Mouse (Mus musculus) midbrain, embryonic 10.5 days (tissue): ENCODE results near the gene Pik3r3. TPM values are rescaled to one million over a fixed set of nuclear protein-coding genes. Genes with fewer than 3 reads are reported as not detected.
"Not testable (repeated sequence)": the region's sequence is repeated elsewhere in the genome, so short reads cannot be mapped to it uniquely, and the experiment has no call there.

Source experiments
- DNase-seq: peaks from one replicate; pipeline ENCODE4 v3.0.0-alpha.2; 2017; ENCODE audit warnings: low spot score
- H3K27ac ChIP-seq: fragments of 300-500 bp; sonication (generic); replicated peaks from 2 replicates; pipeline ENCODE4 v1.5.1; 2016; ENCODE audit warnings: mild to moderate bottlenecking
- H3K27me3 ChIP-seq: fragments of 300-500 bp; sonication (generic); 2 replicates; pipeline ENCODE4 v1.6.1; 2016; ENCODE audit warnings: low read depth, mild to moderate bottlenecking; ENCODE audit not compliant: poor library complexity, severe bottlenecking
- H3K36me3 ChIP-seq: fragments of 300-500 bp; sonication (generic); 2 replicates; pipeline ENCODE4 v1.6.1; 2016; ENCODE audit warnings: mild to moderate bottlenecking, moderate library complexity
- H3K4me1 ChIP-seq: fragments of 300-500 bp; sonication (generic); 2 replicates; pipeline ENCODE4 v1.6.1; 2016
- H3K4me3 ChIP-seq: fragments of 300-500 bp; sonication (generic); 2 replicates; pipeline ENCODE4 v1.5.1; 2016; ENCODE audit warnings: mild to moderate bottlenecking, moderate library complexity
- H3K9me3 ChIP-seq: fragments of 300-500 bp; sonication (generic); replicated peaks from 2 replicates; pipeline ENCODE4 v1.6.1; 2016; ENCODE audit warnings: mild to moderate bottlenecking
- WGBS: fragments of 180-500 bp; shearing (Covaris S2); methylation state at CpG from one replicate; pipeline ENCODE4 v1.1.7; 2016; 5-methylcytosine and 5-hydroxymethylcytosine counted together
- polyA plus RNA-seq: library from polyadenylated mRNA; unstranded; fragments of >200 nt; fragmentation: Nextera tagmentation; extraction: Ambion mirVana; gene quantifications from 2 replicates; pipeline ENCODE4 v1.2.1, GENCODE M21; 2016

Pik3r3 gene
- polyA plus RNA-seq, 1 experiment from 2014 or later, result 46.0 TPM

DNA sequence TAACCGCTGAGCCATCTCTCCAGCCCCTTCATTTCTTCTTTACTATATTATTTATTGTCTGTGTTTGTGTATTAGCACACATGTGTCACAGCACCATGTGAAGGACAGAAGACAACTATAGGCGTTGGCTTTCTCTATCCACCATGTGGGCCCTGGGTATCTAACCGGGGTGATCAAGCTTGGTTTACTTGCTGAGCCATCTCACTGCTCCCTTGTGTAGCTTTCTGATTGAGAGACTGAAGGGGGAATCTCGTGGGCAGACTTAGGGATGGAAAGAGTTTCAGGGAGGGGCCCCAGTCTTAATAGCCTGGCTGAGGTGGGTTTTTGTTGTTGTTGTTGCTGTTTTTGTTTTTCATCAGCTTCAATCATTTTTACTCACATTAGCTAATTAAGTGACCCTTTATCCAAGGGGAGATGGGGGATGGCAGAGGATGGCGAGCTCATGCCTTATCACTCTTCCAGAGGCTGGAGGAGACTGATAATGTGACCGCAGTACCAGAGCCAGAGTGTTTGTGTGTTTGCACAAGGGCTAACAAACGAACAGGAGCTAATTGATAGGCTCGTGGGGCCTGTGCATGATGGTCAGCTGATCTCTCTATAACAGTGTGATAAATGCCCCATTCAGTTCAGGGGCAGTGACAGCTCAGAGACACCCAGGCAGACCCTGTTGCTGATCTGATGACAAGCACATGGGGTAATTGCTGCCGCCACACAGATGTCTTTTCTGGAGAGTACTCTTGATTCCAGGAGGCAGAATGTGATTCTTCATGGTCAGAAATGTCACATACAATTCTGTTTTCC is 27.6 kb upstream of the Pik3r3 start:
- H3K9me3 ChIP-seq, result no peaks in the 10 kb centered on the region
- H3K27me3 ChIP-seq, result no peaks in the 10 kb centered on the region
- DNase-seq, result no peak
- H3K27ac ChIP-seq, result no peak overlapping the region
- no peak overlapping the region for H3K4me3 ChIP-seq
- WGBS, result 79% methylated on average over 9 of the region's 9 CpGs
- H3K36me3 ChIP-seq, result no peaks in the 10 kb centered on the region
- no peaks in the 10 kb centered on the region for H3K4me1 ChIP-seq

DNA sequence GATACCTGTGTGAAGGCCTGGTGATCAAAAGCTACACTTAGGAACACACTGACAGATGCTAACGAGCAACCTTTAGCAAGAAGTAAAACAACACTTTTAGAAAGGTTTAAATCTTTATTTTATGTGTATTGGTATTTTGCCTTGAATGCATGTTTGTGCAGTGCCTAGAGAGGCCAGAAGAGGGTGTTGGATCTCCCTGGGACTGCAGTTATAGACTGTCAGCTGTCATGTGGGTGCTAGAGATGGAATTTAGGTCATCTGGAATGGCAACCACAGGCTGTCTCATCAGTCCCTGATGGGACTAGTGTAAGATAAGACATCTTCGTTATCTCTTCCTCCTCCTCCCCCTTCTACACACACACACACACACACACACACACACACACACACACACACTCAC is 23.0 kb upstream of the Pik3r3 start:
- Histone ChIP-seq H3K27me3 (no peaks in the 10 kb centered on the region), H3K36me3 (no peaks in the 10 kb centered on the region), H3K4me3 (no peak overlapping the region), H3K4me1 (no peaks in the 10 kb centered on the region), H3K9me3 (no peaks in the 10 kb centered on the region), H3K27ac (no peak overlapping the region)
- no peak for DNase-seq
- 90% methylated on average over 2 of the region's 2 CpGs for WGBS

DNA sequence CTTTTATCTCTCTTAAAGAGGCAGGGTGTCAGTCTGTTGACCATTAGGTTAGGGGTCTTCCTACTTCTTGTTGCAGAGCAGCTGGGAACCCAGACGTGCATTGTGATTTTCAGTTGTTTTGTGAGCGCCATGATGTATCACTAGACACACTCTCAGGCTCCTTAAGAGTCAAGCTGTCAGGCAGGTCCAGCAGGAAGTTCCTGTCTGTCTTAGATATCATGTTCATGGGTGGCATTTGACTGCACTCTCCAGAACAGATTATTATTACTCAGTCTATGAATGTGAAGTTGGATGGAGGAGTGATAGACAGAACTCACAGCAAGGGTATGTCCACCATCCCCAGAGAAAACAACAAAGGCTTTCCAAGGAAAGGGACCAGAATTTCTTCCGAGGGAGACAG is 17.0 kb upstream of the Pik3r3 start:
- H3K27ac ChIP-seq, result no peak overlapping the region
- H3K9me3 ChIP-seq, result no peaks in the 10 kb centered on the region
- no peaks in the 10 kb centered on the region for H3K27me3 ChIP-seq
- H3K4me3 ChIP-seq, result no peak overlapping the region
- DNase-seq, result no peak
- H3K36me3 ChIP-seq, result no peaks in the 10 kb centered on the region
- no peaks in the 10 kb centered on the region for H3K4me1 ChIP-seq
- 75% methylated on average over 3 of the region's 3 CpGs for WGBS

DNA sequence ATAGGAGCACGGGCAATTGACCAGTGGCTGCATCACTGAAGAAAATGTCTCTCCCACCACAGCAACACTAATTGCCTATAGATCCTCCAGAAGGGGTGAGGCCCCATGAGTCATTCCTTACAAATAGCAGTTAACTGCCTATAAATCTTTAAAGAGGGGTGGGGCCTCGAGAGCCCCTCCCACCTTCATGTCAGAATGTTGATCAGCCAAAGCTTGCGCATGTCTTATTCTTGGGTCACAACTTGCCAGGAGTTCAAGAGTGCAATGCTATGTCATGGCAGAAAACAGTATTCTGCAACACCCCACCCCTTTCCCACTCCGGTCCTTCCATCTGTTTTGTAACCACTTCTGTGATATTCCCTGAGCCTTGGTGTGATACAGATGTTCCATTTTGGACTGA is 14.9 kb upstream of the Pik3r3 start:
- Histone ChIP-seq H3K27me3 (no peaks in the 10 kb centered on the region), H3K27ac (no peak overlapping the region), H3K4me1 (no peaks in the 10 kb centered on the region), H3K4me3 (no peak overlapping the region), H3K9me3 (no peaks in the 10 kb centered on the region), H3K36me3 (no peaks in the 10 kb centered on the region)
- 92% methylated on average over 4 of the region's 4 CpGs for WGBS
- no peak for DNase-seq

DNA sequence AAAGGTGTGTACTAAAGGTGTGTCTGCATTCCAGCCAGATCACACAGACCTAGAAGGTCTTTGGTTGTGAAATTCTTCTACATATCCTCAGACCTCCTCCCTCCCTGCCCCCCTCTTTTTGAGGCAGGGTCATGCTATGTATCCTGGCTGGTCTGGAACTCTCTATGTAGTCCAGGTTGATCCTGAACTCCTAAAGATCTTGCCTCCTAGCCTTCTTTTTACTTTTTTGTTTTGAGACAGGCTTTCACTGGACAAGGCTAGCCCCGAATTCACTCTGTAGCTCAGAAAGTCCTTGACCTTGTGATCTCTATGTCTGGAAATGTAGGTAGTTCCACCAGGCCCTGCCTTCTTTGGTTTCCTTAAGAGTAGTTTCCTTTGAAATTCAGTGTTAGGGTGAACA is 12.5 kb upstream of the Pik3r3 start:
- 75% methylated on average over 1 of the region's 1 CpGs for WGBS
- Histone ChIP-seq H3K36me3 (no peaks in the 10 kb centered on the region), H3K27me3 (no peaks in the 10 kb centered on the region), H3K27ac (no peak overlapping the region), H3K4me1 (no peaks in the 10 kb centered on the region), H3K4me3 (no peak overlapping the region), H3K9me3 (no peaks in the 10 kb centered on the region)
- DNase-seq, result no peak

DNA sequence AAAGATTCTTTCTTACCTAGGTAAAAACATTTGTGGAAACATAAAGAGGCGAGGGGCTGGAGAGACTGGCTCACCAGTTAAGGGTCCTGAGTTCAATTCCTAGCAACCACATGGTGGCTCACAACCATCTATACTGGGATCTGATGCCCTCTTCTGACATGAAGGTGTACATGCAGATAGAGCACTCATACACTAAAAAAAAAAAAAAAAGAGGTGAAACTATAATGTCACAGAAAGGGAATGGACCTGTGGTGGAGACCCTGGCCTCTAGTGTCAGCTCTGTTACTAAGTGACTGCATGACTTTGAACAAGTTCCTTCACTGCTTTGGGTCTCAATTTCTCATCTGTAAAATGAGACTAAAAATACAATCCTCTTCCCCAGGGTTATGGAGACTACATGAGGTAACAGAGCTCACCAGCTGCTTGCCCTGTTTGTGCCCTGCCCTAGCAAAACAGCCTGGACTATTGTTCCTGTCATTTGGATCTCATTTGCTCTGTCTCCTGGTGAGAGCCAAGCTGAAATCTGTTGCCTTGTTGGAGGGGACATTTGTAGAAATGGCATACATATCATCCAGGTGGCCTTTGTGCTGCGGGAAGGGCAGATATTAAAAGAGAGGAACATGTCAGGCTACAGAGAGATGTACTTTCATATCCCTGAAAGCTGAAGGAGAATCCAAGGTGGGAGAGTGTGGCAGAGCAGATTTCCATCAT is 5.4 kb upstream of the Pik3r3 start:
- Histone ChIP-seq H3K4me1 (peaks cover 20% of the 10 kb centered on the region), H3K4me3 (no peak overlapping the region), H3K36me3 (no peaks in the 10 kb centered on the region), H3K27me3 (no peaks in the 10 kb centered on the region), H3K9me3 (no peaks in the 10 kb centered on the region), H3K27ac (no peak overlapping the region)
- DNase-seq, result no peak
- WGBS, result 93% methylated on average over 2 of the region's 2 CpGs

DNA sequence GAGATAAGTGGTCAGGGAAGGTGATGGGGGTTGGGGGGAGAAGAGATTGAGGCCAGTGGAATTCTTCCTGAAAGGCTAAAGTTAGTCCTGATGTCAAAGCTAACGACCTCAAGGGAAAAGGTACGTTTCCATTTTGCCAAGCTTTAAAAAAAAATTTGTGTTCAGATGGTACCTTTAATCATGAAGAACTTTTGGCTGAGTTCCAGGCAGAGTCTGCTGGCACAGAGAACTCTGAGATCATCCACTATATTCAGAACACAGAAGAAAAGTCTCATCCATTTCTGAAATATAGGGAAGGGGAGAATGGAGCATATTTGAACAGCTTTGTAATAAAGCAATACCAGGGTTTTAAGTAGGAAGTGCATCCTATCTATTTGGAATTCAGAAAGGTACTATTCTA is 4.4 kb upstream of the Pik3r3 start:
- Histone ChIP-seq H3K4me3 (no peak overlapping the region), H3K9me3 (no peaks in the 10 kb centered on the region), H3K27me3 (no peaks in the 10 kb centered on the region), H3K27ac (no peak overlapping the region), H3K36me3 (no peaks in the 10 kb centered on the region), H3K4me1 (peaks cover 20% of the 10 kb centered on the region)
- DNase-seq, result no peak
- WGBS, result 83% methylated on average over 2 of the region's 2 CpGs

DNA sequence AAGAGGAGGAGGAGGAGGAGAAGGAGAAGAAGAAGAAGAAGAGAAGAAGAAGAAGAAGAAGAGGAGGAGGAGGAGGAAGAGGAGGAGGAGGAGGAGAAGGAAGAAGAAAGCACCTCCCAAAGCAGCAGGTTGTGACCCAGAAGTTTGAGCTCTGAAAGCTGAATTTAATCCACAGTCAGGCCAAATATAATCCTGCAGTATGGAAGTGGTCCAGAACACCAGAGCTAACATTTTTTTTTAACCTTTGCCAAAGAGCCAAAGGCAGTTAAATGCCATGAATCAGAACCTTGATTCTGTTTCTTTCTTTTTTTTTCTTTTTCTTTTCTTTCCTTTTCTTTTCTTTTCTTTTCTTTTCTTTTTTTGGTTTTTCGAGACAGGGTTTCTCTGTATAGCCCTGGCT is 3.8 kb upstream of the Pik3r3 start:
- H3K4me1 ChIP-seq, result peaks cover 20% of the 10 kb centered on the region
- not testable (repeated sequence) for H3K27me3 ChIP-seq, H3K36me3 ChIP-seq, DNase-seq, H3K9me3 ChIP-seq, H3K4me3 ChIP-seq, H3K27ac ChIP-seq
- 90% methylated on average over 1 of the region's 1 CpGs for WGBS

DNA sequence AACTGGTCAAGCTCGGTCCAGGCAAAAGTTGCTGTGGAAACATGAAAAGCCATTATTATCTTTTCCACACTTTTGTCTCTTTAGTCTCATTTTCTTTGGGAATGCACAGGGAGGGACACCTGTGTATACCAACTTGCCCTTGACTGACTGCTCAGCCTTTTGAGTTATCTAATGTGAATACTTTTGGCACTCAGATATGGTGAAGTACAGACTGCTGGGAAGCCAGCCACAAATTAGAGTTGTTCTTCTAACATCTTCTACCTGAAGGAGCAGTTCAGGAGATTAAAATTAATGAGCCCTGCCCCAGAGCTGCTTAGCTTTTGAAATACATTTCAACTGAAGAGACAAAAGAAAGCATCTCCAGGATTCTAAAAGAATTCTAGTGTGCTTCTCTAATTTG is 2.4 kb upstream of the Pik3r3 start:
- 85% methylated on average over 1 of the region's 1 CpGs for WGBS
- H3K9me3 ChIP-seq, result no peaks in the 10 kb centered on the region
- H3K4me3 ChIP-seq, result no peak overlapping the region
- no peaks in the 10 kb centered on the region for H3K36me3 ChIP-seq
- H3K27ac ChIP-seq, result peak overlapping the region; percentile 99; the same call in 1 of the 2 replicates
- H3K4me1 ChIP-seq, result peaks cover 24% of the 10 kb centered on the region
- H3K27me3 ChIP-seq, result no peaks in the 10 kb centered on the region
- DNase-seq, result no peak

DNA sequence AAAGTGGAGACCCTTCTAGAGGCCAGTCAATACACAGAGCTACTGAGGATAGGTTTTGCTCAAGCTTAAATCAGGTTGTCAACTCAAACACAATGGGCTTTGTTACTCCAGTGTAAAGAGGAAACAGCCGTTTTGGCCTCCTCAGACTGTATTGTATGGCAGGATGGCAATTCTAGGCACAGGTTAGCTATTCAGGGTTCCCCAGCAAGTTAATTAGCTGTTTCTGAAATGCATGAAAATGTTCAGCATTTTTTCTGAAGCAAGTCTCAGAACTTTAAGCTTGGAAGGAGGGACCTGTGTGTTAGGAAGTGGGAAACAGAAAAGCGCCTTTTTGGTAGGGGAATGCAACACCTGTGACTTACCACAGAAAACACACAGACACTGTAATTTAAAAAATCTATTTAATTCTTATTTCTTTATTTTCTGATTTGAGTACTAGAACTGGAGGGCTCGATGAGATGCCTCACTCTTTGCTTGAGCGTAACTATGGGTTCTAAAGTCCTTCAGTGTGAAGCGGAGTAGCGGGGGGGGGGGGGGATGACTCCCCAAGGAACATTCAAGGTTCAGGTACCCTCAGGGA is 1.3 kb upstream of the Pik3r3 start:
- Histone ChIP-seq H3K4me1 (peaks cover 24% of the 10 kb centered on the region), H3K4me3 (peak overlapping the region; percentile 78), H3K9me3 (no peaks in the 10 kb centered on the region), H3K27ac (peak overlapping the region; percentile 99), H3K36me3 (no peaks in the 10 kb centered on the region), H3K27me3 (no peaks in the 10 kb centered on the region)
- DNase-seq, result peak; percentile 16
- 4% methylated on average over 6 of the region's 6 CpGs for WGBS

DNA sequence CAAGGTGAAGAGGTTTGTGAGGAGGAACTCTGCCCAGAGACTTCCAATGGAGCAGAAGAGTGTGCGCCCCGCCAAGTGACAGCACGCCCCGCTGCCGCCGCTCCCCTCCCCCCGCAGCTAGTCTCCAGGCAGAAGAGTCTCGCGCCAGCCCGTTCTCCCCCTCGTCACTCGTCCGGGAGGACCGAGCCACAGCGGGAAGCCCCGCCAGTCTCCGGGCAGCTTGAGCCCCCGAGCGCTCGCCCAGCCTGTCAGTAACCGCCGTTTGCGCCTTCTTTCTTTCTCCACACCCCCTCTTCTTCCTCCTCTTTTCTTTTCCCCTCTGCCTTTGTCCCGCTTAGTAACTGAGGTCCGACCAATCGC is 658 bp upstream of the Pik3r3 start:
- no peak for DNase-seq
- Histone ChIP-seq H3K4me3 (peak overlapping the region; percentile 78), H3K4me1 (peaks cover 24% of the 10 kb centered on the region), H3K27ac (peak overlapping the region; percentile 99), H3K27me3 (no peaks in the 10 kb centered on the region), H3K9me3 (no peaks in the 10 kb centered on the region), H3K36me3 (no peaks in the 10 kb centered on the region)
- under 1% methylated on average over 26 of the region's 26 CpGs for WGBS

DNA sequence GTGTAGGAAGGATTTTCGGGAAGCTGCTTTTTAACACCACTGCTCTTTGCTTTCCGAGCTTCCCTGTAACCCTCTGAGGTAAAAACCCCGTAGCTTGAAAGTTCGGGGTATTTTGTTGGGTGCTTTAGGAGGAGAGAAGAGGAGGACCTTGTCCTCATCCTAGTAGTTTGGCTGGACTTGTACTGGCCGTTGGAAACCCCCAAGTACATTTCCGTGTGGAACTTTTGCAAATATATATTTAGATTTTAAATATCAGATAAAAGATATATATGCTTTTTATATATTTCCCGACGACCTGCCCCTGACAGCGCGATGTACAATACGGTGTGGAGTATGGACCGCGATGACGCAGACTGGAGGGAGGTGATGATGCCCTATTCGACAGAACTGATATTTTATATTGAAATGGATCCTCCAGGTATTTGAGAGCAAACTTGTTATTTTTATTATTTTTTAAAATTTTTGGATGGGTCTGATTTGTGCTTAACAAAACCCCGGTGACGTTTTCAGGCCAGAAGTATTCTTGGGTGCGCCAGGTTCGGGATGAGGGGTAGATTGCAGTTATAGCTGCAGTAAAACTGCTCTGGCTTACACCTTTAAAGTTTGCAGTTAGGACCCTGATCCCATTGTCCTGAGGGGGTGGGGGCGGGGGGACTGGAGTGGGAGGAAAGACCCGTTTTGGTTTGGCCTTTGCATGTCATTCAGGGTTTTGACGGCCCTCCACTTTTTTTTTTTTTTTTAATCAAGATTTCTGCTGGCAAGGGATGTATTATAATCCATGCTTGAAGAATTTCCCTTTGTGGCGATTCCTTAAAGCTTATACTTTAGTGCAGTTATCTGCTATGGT is 801 bp downstream of the Pik3r3 start:
- Histone ChIP-seq H3K4me1 (peaks cover 24% of the 10 kb centered on the region), H3K27me3 (no peaks in the 10 kb centered on the region), H3K9me3 (no peaks in the 10 kb centered on the region), H3K36me3 (no peaks in the 10 kb centered on the region), H3K27ac (peak overlapping the region; percentile 99), H3K4me3 (peak overlapping the region; percentile 78)
- DNase-seq, result peak; percentile 62
- WGBS, result under 1% methylated on average over 23 of the region's 23 CpGs
